Mouse (Mus musculus) frontal cortex, postnatal 10 days (tissue): ENCODE data around the gene Rap1a.

ENCODE experiments used
- DNase-seq, 2 experiments: peaks; one replicate each; pipeline ENCODE4 v3.0.0; 2022; ENCODE audit warnings: low spot score in 2 of 2, mixed read lengths in 1 of 2

Gene Rap1a

GRCm38 (mm10) chr3:105806519-105807249 lies 5.5 kb upstream of the Rap1a start:
- no peak for DNase-seq

- DNase-seq: no peak
These were observed 2.5 kb upstream of the Rap1a start for GRCm38 (mm10) chr3:105803600-105803999.

GRCm38 (mm10) chr3:105800675-105801190 lies 403 bp downstream of the Rap1a start:
- DNase-seq: no peak

- no peak for DNase-seq
These were observed 921 bp downstream of the Rap1a start for GRCm38 (mm10) chr3:105800156-105800674.

- no peak for DNase-seq
These were observed 1.8 kb downstream of the Rap1a start for GRCm38 (mm10) chr3:105799375-105799774.

- DNase-seq: no peak
These were observed 2.4 kb downstream of the Rap1a start for GRCm38 (mm10) chr3:105798770-105799169.

- no peak for DNase-seq
These were observed 3.7 kb downstream of the Rap1a start for GRCm38 (mm10) chr3:105797427-105797826.

- no peak for DNase-seq
These were observed 4.4 kb downstream of the Rap1a start for GRCm38 (mm10) chr3:105796761-105797160.

GRCm38 (mm10) chr3:105794309-105794708 lies 6.8 kb downstream of the Rap1a start:
- DNase-seq: no peak

GRCm38 (mm10) chr3:105792309-105792708 lies 8.8 kb downstream of the Rap1a start:
- DNase-seq: no peak

- no peak for DNase-seq
These were observed 10.0 kb downstream of the Rap1a start for GRCm38 (mm10) chr3:105791129-105791528.

- no peak for DNase-seq
These were observed 10.8 kb downstream of the Rap1a start for GRCm38 (mm10) chr3:105790338-105790737.

- DNase-seq: no peak
These were observed 11.4 kb downstream of the Rap1a start for GRCm38 (mm10) chr3:105789776-105790175.

GRCm38 (mm10) chr3:105787328-105787727 lies 13.8 kb downstream of the Rap1a start:
- DNase-seq: no peak

- no peak for DNase-seq
These were observed 15.3 kb downstream of the Rap1a start for GRCm38 (mm10) chr3:105785865-105786264.

GRCm38 (mm10) chr3:105783809-105784208 lies 17.3 kb downstream of the Rap1a start:
- DNase-seq: no peak

- no peak for DNase-seq
These were observed 18.7 kb downstream of the Rap1a start for GRCm38 (mm10) chr3:105782406-105782805.

GRCm38 (mm10) chr3:105777997-105778396 lies 23.1 kb downstream of the Rap1a start:
- DNase-seq: no peak

- DNase-seq: no peak
These were observed 26.6 kb downstream of the Rap1a start for GRCm38 (mm10) chr3:105774496-105774895.

- DNase-seq: no peak
These were observed 29.6 kb downstream of the Rap1a start for GRCm38 (mm10) chr3:105771534-105771933.

- DNase-seq: no peak
These were observed 30.3 kb downstream of the Rap1a start for GRCm38 (mm10) chr3:105770836-105771235.

- no peak for DNase-seq
These were observed 31.8 kb downstream of the Rap1a start for GRCm38 (mm10) chr3:105769380-105769779.

GRCm38 (mm10) chr3:105768529-105768928 lies 32.6 kb downstream of the Rap1a start:
- no peak for DNase-seq
